Mouse (Mus musculus): ENCODE data around the gene Gm10720.
"Not testable (repeated sequence)": the region's sequence is repeated elsewhere in the genome, so short reads cannot be mapped to it uniquely, and the experiment has no call there.

Gm10720 gene

DNA sequence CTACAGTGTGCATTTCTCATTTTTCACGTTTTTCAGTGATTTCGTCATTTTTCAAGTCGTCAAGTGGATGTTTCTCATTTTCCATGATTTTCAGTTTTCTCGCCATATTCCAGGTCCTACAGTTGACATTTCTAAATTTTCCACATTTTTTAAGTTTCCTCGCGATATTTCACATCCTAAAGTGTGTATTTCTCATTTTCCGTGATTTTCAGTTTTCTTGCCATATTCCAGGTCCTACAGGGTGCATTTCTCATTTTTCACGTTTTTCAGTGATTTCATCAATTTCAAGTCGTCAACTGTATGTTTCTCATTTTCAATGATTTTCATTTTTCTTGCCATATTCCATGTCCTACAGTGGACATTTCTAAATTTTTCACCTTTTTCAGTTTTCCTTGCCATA lies at the start of gene Gm10720:
Gene Gm10720 (plus strand): TSS at position 301 of the 400 bp plus-strand sequence.
- DNase-seq (ENCODE audit: low read depth): not testable (repeated sequence)

DNA sequence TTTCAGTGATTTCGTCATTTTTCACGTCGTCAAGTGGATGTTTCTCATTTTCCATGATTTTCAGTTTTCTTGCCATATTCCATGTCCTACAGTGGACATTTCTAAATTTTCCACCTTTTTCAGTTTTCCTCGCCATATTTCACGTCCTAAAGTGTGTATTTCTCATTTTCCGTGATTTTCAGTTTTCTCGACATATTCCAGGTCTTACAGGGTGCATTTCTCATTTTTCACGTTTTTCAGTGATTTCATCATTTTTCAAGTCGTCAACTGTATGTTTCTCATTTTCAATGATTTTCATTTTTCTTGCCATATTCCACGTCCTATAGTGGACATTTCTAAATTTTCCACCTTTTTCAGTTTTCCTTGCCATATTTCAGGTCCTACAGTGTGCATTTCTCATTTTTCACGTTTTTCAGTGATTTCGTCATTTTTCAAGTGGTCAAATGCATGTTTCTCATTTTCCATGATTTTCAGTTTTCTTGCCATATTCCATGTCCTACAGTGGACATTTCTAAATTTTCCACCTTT lies 14.9 kb upstream of the Gm10720 start, which contains the start of gene Gm10722:
Gene Gm10722 (plus strand): TSS at position 478 of the 528 bp plus-strand sequence.
- peak; percentile 52 for DNase-seq (ENCODE audit: low read depth)

DNA sequence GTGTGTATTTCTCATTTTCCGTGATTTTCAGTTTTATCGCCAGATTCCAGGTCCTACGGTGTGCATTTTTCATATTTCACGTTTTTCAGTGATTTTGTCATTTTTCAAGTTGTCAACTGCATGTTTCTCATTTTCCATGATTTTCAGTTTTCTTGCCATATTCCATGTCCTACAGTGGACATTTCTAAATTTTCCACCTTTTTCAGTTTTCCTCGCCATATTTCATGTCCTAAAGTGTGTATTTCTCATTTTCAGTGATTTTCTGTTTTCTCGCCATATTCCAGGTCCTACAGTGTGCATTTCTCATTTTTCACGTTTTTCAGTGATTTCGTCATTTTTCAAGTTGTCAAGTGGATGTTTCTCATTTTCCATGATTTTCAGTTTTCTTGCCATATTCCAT lies 14.4 kb upstream of the Gm10720 start:
- DNase-seq (ENCODE audit: low read depth): not testable (repeated sequence)

GRCm38 (mm10) chr9:3001948-3002659 lies 13.3 kb upstream of the Gm10720 start:
- DNase-seq (ENCODE audit: low read depth): peak; percentile 33

GRCm38 (mm10) chr9:3002794-3003396 lies 12.6 kb upstream of the Gm10720 start, which contains the start of gene Gm11168:
Gene Gm11168, plus strand, starts transcription at chr9:3003346.
- DNase-seq (ENCODE audit: low read depth): not testable (repeated sequence)

DNA sequence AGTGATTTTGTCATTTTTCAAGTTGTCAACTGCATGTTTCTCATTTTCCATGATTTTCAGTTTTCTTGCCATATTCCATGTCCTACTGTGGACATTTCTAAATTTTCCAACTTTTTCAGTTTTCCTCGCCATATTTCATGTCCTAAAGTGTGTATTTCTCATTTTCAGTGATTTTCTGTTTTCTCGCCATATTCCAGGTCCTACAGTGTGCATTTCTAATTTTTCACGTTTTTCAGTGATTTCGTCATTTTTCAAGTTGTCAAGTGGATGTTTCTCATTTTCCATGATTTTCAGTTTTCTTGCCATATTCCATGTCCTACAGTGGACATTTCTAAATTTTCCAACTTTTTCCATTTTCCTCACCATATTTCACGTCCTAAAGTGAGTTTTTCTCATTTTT lies 9.3 kb upstream of the Gm10720 start:
- not testable (repeated sequence) for DNase-seq (ENCODE audit: low read depth)

DNA sequence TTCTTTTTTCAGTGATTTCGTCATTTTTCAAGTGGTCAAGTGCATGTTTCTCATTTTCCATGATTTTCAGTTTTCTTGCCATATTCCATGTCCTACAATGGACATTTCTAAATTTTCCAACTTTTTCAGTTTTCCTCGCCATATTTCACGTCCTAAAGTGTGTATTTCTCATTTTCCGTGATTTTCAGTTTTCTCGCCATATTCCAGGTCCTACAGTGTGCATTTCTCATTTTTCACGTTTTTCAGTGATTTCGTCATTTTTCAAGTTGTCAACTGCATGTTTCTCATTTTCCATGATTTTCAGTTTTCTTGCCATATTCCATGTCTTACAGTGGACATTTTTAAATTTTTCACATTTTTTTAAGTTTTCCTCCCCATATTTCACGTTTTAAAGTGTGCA lies 8.8 kb upstream of the Gm10720 start:
- DNase-seq (ENCODE audit: low read depth): not testable (repeated sequence)

DNA sequence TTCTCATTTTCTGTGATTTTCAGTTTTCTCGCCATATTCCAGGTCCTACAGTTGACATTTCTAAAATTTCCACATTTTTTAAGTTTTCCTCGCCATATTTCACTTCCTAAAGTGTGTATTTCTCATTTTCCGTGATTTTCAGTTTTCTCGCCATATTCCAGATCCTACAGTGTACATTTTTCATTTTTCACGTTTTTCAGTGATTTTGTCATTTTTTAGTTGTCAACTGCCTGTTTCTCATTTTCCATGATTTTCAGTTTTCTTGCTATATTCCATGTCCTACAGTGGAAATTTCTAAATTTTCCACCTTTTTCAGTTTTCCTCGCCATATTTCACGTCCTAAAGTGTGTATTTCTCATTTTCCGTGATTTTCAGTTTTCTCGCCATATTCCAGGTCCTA lies 8.2 kb upstream of the Gm10720 start:
- DNase-seq (ENCODE audit: low read depth): peak; percentile 45

DNA sequence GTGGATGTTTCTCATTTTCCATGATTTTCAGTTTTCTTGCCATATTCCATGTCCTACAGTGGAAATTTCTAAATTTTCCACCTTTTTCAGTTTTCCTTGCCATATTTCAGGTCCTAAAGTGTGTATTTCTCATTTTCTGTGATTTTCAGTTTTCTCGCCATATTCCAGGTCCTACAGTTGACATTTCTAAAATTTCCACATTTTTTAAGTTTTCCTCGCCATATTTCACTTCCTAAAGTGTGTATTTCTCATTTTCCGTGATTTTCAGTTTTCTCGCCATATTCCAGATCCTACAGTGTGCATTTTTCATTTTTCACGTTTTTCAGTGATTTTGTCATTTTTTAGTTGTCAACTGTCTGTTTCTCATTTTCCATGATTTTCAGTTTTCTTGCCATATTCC lies 6.1 kb upstream of the Gm10720 start:
- DNase-seq (ENCODE audit: low read depth): not testable (repeated sequence)

DNA sequence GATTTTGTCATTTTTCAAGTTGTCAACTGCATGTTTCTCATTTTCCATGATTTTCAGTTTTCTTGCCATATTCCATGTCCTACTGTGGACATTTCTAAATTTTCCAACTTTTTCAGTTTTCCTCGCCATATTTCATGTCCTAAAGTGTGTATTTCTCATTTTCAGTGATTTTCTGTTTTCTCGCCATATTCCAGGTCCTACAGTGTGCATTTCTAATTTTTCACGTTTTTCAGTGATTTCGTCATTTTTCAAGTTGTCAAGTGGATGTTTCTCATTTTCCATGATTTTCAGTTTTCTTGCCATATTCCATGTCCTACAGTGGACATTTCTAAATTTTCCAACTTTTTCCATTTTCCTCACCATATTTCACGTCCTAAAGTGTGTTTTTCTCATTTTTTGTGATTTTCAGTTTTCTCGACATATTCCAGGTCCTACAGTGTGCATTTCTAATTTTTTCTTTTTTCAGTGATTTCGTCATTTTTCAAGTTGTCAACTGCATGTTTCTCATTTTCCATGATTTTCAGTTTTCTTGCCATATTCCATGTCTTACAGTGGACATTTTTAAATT lies 3.3 kb upstream of the Gm10720 start:
- DNase-seq (ENCODE audit: low read depth): not testable (repeated sequence)

GRCm38 (mm10) chr9:3012733-3013279 lies 2.6 kb upstream of the Gm10720 start, which contains the start of gene Gm10721:
Gene Gm10721, plus strand, starts transcription at chr9:3013140.
- not testable (repeated sequence) for DNase-seq (ENCODE audit: low read depth)

- DNase-seq (ENCODE audit: low read depth): not testable (repeated sequence)
These were observed 442 bp downstream of the Gm10720 start for GRCm38 (mm10) chr9:3015896-3016295.

DNA sequence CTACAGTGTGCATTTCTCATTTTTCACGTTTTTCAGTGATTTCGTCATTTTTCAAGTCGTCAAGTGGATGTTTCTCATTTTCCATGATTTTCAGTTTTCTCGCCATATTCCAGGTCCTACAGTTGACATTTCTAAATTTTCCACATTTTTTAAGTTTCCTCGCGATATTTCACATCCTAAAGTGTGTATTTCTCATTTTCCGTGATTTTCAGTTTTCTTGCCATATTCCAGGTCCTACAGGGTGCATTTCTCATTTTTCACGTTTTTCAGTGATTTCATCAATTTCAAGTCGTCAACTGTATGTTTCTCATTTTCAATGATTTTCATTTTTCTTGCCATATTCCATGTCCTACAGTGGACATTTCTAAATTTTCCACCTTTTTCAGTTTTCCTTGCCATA lies 1.7 kb downstream of the Gm10720 start, which contains the start of gene Gm10719:
Gene Gm10719 (plus strand): TSS at position 301 of the 400 bp plus-strand sequence.
- not testable (repeated sequence) for DNase-seq (ENCODE audit: low read depth)

GRCm38 (mm10) chr9:3018944-3019343 lies 3.5 kb downstream of the Gm10720 start:
- DNase-seq (ENCODE audit: low read depth): not testable (repeated sequence)

GRCm38 (mm10) chr9:3019835-3020727 lies 4.6 kb downstream of the Gm10720 start:
- DNase-seq (ENCODE audit: low read depth): not testable (repeated sequence)

DNA sequence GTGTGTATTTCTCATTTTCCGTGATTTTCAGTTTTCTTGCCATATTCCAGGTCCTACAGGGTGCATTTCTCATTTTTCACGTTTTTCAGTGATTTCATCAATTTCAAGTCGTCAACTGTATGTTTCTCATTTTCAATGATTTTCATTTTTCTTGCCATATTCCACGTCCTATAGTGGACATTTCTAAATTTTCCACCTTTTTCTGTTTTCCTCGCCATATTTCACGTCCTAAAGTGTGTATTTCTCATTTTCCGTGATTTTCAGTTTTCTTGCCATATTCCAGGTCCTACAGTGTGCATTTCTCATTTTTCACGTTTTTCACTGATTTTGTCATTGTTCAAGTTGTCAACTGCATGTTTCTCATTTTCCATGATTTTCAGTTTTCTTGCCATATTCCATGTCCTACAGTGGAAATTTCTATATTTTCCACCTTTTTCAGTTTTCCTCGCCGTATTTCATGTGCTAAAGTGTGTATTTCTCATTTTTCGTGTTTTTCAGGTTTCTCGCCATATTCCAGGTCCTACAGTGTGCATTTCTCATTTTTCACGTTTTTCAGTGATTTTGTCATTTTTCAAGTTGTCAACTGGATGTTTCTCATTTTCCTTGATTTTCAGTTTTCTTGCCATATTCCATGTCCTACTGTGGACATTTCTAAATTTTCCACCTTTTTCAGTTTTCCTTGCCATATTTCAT lies 7.0 kb downstream of the Gm10720 start:
- peak; percentile 54 for DNase-seq (ENCODE audit: low read depth)

GRCm38 (mm10) chr9:3023312-3023984 lies 8.0 kb downstream of the Gm10720 start, which contains the start of gene Gm10718:
Gene Gm10718, plus strand, starts transcription at chr9:3023547.
- not testable (repeated sequence) for DNase-seq (ENCODE audit: low read depth)

DNA sequence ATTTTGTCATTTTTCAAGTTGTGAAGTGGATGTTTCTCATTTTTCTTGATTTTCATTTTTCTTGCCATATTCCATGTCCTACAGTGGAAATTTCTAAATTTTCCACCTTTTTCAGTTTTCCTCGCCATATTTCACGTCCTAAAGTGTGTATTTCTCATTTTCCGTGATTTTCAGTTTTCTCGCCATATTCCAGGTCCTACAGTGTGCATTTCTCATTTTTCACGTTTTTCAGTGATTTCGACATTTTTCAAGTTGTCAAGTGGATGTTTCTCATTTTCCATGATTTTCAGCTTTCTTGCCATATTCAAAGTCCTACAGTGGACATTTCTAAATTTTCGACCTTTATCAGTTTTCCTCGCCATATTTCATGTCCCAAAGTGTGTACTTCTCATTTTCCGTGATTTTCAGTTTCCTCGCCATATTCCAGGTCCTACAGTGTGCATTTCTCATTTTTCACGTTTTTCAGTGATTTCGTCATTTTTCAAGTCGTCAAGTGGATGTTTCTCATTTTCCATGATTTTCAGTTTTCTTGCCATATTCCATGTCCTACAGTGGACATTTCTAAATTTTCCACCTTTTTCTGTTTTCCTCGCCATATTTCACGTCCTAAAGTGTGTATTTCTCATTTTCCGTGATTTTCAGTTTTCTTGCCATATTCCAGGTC lies 8.7 kb downstream of the Gm10720 start:
- DNase-seq (ENCODE audit: low read depth): not testable (repeated sequence)

GRCm38 (mm10) chr9:3024912-3025467 lies 9.5 kb downstream of the Gm10720 start, which contains the start of gene Gm10717:
Gene Gm10717, plus strand, starts transcription at chr9:3025417.
- DNase-seq (ENCODE audit: low read depth): not testable (repeated sequence)
